Mouse (Mus musculus): ENCODE measurements around the gene Ccdc175. TPM values are rescaled to one million over a fixed set of nuclear protein-coding genes. Genes with fewer than 3 reads are reported as not detected.

Gene Ccdc175
- polyA plus RNA-seq, 1 experiment, result not detected

GRCm38 (mm10) chr12:72225371-72225770, 40.5 kb upstream of the Ccdc175 start:
- DNase-seq, result no peak
- Histone ChIP-seq H3K4me3 (ENCODE audit: control insufficient read depth, insufficient read depth, low read length) (no peak overlapping the region), H3K27me3 (ENCODE audit: control insufficient read depth, insufficient read depth, low read length) (no peaks in the 10 kb centered on the region), H3K36me3 (ENCODE audit: control insufficient read depth, insufficient read depth, low read length) (no peaks in the 10 kb centered on the region), H3K27ac (ENCODE audit: control insufficient read depth, insufficient read depth, low read length) (no peak overlapping the region), H3K4me1 (replicated peaks; ENCODE audit: control insufficient read depth, insufficient read depth, low read length) (no peaks in the 10 kb centered on the region)
- WGBS, result 96% methylated on average over 3 of the region's 3 CpGs
- TF ChIP-seq CTCF (IDR thresholded peaks at IDR 0.05; ENCODE audit: borderline replicate concordance, control insufficient read depth, extremely low read depth, insufficient read depth, low read length, poor library complexity) (no peak), POLR2A (IDR thresholded peaks at IDR 0.05; ENCODE audit: control insufficient read depth, extremely low read depth, insufficient read depth, low read length, poor library complexity) (no peak)

GRCm38 (mm10) chr12:72223557-72224102, 38.8 kb upstream of the Ccdc175 start:
- Histone ChIP-seq H3K36me3 (ENCODE audit: control insufficient read depth, insufficient read depth, low read length) (no peaks in the 10 kb centered on the region), H3K27ac (ENCODE audit: control insufficient read depth, insufficient read depth, low read length) (no peak overlapping the region), H3K27me3 (ENCODE audit: control insufficient read depth, insufficient read depth, low read length) (no peaks in the 10 kb centered on the region), H3K4me3 (ENCODE audit: control insufficient read depth, insufficient read depth, low read length) (no peak overlapping the region), H3K4me1 (replicated peaks; ENCODE audit: control insufficient read depth, insufficient read depth, low read length) (no peaks in the 10 kb centered on the region)
- TF ChIP-seq POLR2A (IDR thresholded peaks at IDR 0.05; ENCODE audit: control insufficient read depth, extremely low read depth, insufficient read depth, low read length, poor library complexity) (no peak), CTCF (IDR thresholded peaks at IDR 0.05; ENCODE audit: borderline replicate concordance, control insufficient read depth, extremely low read depth, insufficient read depth, low read length, poor library complexity) (no peak)
- 95% methylated on average over 16 of the region's 16 CpGs for WGBS
- DNase-seq, result no peak

DNA sequence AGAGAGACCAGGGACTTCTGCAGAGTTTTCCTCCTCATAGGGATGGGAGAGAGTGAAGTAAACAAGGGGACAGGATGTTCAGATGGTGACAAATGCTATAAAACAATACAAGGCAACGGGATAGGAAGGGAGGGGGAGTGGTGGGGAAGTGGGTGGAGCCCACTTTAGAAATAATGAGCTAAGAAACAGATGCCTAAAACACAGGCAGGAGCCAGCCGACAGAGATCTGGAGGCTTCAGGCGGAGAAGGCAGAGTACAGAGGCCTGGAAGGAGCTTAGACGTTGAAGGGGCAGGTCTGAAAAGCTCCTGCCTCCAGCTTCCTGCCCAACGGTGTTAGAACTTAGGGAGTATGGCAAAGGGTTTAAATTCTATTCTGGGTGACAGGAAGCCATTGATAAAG, 28.7 kb upstream of the Ccdc175 start:
- TF ChIP-seq CTCF (IDR thresholded peaks at IDR 0.05; ENCODE audit: borderline replicate concordance, control insufficient read depth, extremely low read depth, insufficient read depth, low read length, poor library complexity) (no peak), POLR2A (IDR thresholded peaks at IDR 0.05; ENCODE audit: control insufficient read depth, extremely low read depth, insufficient read depth, low read length, poor library complexity) (no peak)
- Histone ChIP-seq H3K4me3 (ENCODE audit: control insufficient read depth, insufficient read depth, low read length) (no peak overlapping the region), H3K36me3 (ENCODE audit: control insufficient read depth, insufficient read depth, low read length) (no peaks in the 10 kb centered on the region), H3K27ac (ENCODE audit: control insufficient read depth, insufficient read depth, low read length) (no peak overlapping the region), H3K27me3 (ENCODE audit: control insufficient read depth, insufficient read depth, low read length) (no peaks in the 10 kb centered on the region), H3K4me1 (replicated peaks; ENCODE audit: control insufficient read depth, insufficient read depth, low read length) (no peaks in the 10 kb centered on the region)
- WGBS, result 32% methylated on average over 5 of the region's 5 CpGs
- DNase-seq, result no peak

DNA sequence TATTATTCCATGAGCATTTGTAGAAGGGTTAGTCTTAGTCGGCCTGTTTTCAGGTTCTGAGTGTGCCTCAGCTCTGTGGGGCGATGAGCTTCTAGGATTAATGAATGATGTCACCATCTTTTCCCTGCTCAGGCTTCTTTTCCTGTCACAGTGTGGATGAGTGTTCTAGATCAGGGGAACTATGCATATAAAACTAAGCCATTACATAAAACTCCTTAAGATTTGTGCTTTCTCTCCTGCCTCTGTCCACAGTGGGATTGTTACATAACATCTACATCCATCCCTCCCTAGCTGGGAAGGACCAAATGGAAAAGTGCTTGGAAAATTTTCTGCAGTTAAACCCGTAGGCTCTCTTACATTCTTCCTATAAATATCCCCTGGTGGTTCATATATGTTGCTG, 16.0 kb upstream of the Ccdc175 start:
- TF ChIP-seq CTCF (IDR thresholded peaks at IDR 0.05; ENCODE audit: borderline replicate concordance, control insufficient read depth, extremely low read depth, insufficient read depth, low read length, poor library complexity) (no peak), POLR2A (IDR thresholded peaks at IDR 0.05; ENCODE audit: control insufficient read depth, extremely low read depth, insufficient read depth, low read length, poor library complexity) (no peak)
- no peak for DNase-seq
- Histone ChIP-seq H3K4me1 (replicated peaks; ENCODE audit: control insufficient read depth, insufficient read depth, low read length) (no peaks in the 10 kb centered on the region), H3K27ac (ENCODE audit: control insufficient read depth, insufficient read depth, low read length) (no peak overlapping the region), H3K36me3 (ENCODE audit: control insufficient read depth, insufficient read depth, low read length) (no peaks in the 10 kb centered on the region), H3K27me3 (ENCODE audit: control insufficient read depth, insufficient read depth, low read length) (no peaks in the 10 kb centered on the region), H3K4me3 (ENCODE audit: control insufficient read depth, insufficient read depth, low read length) (no peak overlapping the region)
- WGBS, result 89% methylated on average over 3 of the region's 3 CpGs

DNA sequence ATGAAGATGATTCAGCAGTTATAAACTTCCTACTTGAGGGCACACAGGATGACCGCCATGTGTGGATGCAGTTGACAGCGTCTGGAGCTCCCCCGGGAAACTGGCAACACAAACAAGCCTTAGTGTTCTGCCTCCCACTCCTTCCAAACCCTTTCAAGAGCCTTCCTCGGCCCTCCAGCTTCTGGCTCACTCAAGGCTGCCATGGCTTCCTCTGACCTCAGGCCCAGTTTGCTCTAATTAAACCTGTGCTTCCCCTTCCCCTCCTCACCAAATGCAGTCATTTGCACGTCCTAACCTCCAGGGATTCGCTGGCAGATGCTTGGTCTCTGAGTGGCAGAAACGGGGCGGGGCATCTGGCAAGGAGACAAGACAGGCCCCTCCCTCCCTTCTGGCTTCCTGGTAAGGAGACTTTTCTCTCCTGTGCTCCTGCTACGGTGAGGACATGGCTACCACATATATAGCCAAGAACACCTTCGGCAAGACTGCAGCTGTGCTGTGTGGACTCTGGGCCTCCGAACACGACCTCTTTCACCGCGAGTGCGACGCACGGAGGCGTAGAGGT, 13.2 kb upstream of the Ccdc175 start:
- Histone ChIP-seq H3K36me3 (ENCODE audit: control insufficient read depth, insufficient read depth, low read length) (no peaks in the 10 kb centered on the region), H3K4me3 (ENCODE audit: control insufficient read depth, insufficient read depth, low read length) (no peak overlapping the region), H3K27me3 (ENCODE audit: control insufficient read depth, insufficient read depth, low read length) (no peaks in the 10 kb centered on the region), H3K4me1 (replicated peaks; ENCODE audit: control insufficient read depth, insufficient read depth, low read length) (no peaks in the 10 kb centered on the region), H3K27ac (ENCODE audit: control insufficient read depth, insufficient read depth, low read length) (no peak overlapping the region)
- DNase-seq, result no peak
- WGBS, result 70% methylated on average over 18 of the region's 18 CpGs
- TF ChIP-seq POLR2A (IDR thresholded peaks at IDR 0.05; ENCODE audit: control insufficient read depth, extremely low read depth, insufficient read depth, low read length, poor library complexity) (no peak), CTCF (IDR thresholded peaks at IDR 0.05; ENCODE audit: borderline replicate concordance, control insufficient read depth, extremely low read depth, insufficient read depth, low read length, poor library complexity) (no peak)

GRCm38 (mm10) chr12:72197434-72197833, 12.6 kb upstream of the Ccdc175 start:
- no peaks in the 10 kb centered on the region for H3K27me3 ChIP-seq (ENCODE audit: control insufficient read depth, insufficient read depth, low read length)
- H3K36me3 ChIP-seq (ENCODE audit: control insufficient read depth, insufficient read depth, low read length), result no peaks in the 10 kb centered on the region
- H3K27ac ChIP-seq (ENCODE audit: control insufficient read depth, insufficient read depth, low read length), result no peak overlapping the region
- no peak overlapping the region for H3K4me3 ChIP-seq (ENCODE audit: control insufficient read depth, insufficient read depth, low read length)
- WGBS, result 77% methylated on average over 7 of the region's 7 CpGs
- DNase-seq, result no peak
- TF ChIP-seq CTCF (IDR thresholded peaks at IDR 0.05; ENCODE audit: borderline replicate concordance, control insufficient read depth, extremely low read depth, insufficient read depth, low read length, poor library complexity), result no peak
- no peak for TF ChIP-seq POLR2A (IDR thresholded peaks at IDR 0.05; ENCODE audit: control insufficient read depth, extremely low read depth, insufficient read depth, low read length, poor library complexity)
- H3K4me1 ChIP-seq (replicated peaks; ENCODE audit: control insufficient read depth, insufficient read depth, low read length), result no peaks in the 10 kb centered on the region

GRCm38 (mm10) chr12:72179561-72179960, 5.3 kb downstream of the Ccdc175 start:
- Histone ChIP-seq H3K36me3 (ENCODE audit: control insufficient read depth, insufficient read depth, low read length) (no peaks in the 10 kb centered on the region), H3K4me1 (replicated peaks; ENCODE audit: control insufficient read depth, insufficient read depth, low read length) (no peaks in the 10 kb centered on the region), H3K27ac (ENCODE audit: control insufficient read depth, insufficient read depth, low read length) (no peak overlapping the region), H3K4me3 (ENCODE audit: control insufficient read depth, insufficient read depth, low read length) (no peak overlapping the region), H3K27me3 (ENCODE audit: control insufficient read depth, insufficient read depth, low read length) (no peaks in the 10 kb centered on the region)
- no peak for DNase-seq
- TF ChIP-seq POLR2A (IDR thresholded peaks at IDR 0.05; ENCODE audit: control insufficient read depth, extremely low read depth, insufficient read depth, low read length, poor library complexity) (no peak), CTCF (IDR thresholded peaks at IDR 0.05; ENCODE audit: borderline replicate concordance, control insufficient read depth, extremely low read depth, insufficient read depth, low read length, poor library complexity) (no peak)
- WGBS, result 90% methylated on average over 4 of the region's 4 CpGs
